Mouse (Mus musculus) E14TG2a.4 (cell line): Measurements from ENCODE around the gene Rrp36.

ENCODE experiments used
- CTCF ChIP-seq: conservative IDR thresholded peaks from 2 replicates; pipeline ENCODE4 v1.5.1; 2014; ENCODE audit warnings: low read length
- POU5F1 ChIP-seq: IDR thresholded peaks from 2 replicates; pipeline ENCODE4 v1.6.1; 2014; ENCODE audit warnings: low read length, borderline replicate concordance

- TF ChIP-seq CTCF = no peak
- TF ChIP-seq POU5F1 = no peak
These were observed 36.9 kb upstream of the Rrp36 start, which contains the start of gene Pex6 for GRCm38 (mm10) chr17:46710959-46711597.
